Mouse (Mus musculus): ENCODE data around the gene Hsd17b2. TPM values are rescaled to one million over a fixed set of nuclear protein-coding genes. Genes with fewer than 3 reads are reported as not detected.
A peak's percentile ranks its signal among the peaks of the same experiment; 100 is the strongest.

Hsd17b2 gene
- total and polyA plus RNA-seq, 2 experiments from 2014 or later = 1.1 TPM; not detected in 1

- Histone ChIP-seq H3K27me3 (ENCODE audit: insufficient read depth, low read length) (no peaks in the 10 kb centered on the region), H3K4me3 (ENCODE audit: low read length) (no peak overlapping the region), H3K9ac (replicated peaks; ENCODE audit: low read length) (no peak overlapping the region), H3K27ac (no peak overlapping the region), H3K9me3 (ENCODE audit: low read length) (no peaks in the 10 kb centered on the region), H3K4me1 (ENCODE audit: insufficient read depth, low read length) (peaks cover 5% of the 10 kb centered on the region; the same call in 1 of the 2 replicates), H3K4me2 (ENCODE audit: low read depth, low read length) (no peak overlapping the region), H3K36me3 (ENCODE audit: insufficient read depth, low read length) (no peaks in the 10 kb centered on the region)
- ATAC-seq = no peak
- WGBS = 52% methylated on average over 10 of the region's 10 CpGs
- DNase-seq (ENCODE audit: low spot score) = peak; percentile 20
- no peak for TF ChIP-seq CTCF (IDR thresholded peaks at IDR 0.05; ENCODE audit: low read depth)
These were observed 997 bp downstream of the Hsd17b2 start for GRCm38 (mm10) chr8:117702701-117703100.

GRCm38 (mm10) chr8:117706141-117706540 lies 4.4 kb downstream of the Hsd17b2 start:
- peaks cover 5% of the 10 kb centered on the region; the same call in 1 of the 2 replicates for H3K4me1 ChIP-seq (ENCODE audit: insufficient read depth, low read length)
- H3K4me3 ChIP-seq (ENCODE audit: low read length) = no peak overlapping the region
- H3K9ac ChIP-seq (replicated peaks; ENCODE audit: low read length) = no peak overlapping the region
- no peaks in the 10 kb centered on the region for H3K27me3 ChIP-seq (ENCODE audit: insufficient read depth, low read length)
- no peaks in the 10 kb centered on the region for H3K9me3 ChIP-seq (ENCODE audit: low read length)
- H3K36me3 ChIP-seq (ENCODE audit: insufficient read depth, low read length) = no peaks in the 10 kb centered on the region
- TF ChIP-seq CTCF (IDR thresholded peaks at IDR 0.05; ENCODE audit: low read depth) = no peak
- H3K27ac ChIP-seq = no peak overlapping the region
- no peak for ATAC-seq
- 89% methylated on average over 4 of the region's 4 CpGs for WGBS
- no peak for DNase-seq (ENCODE audit: low spot score)
- no peak overlapping the region for H3K4me2 ChIP-seq (ENCODE audit: low read depth, low read length)

- H3K36me3 ChIP-seq (ENCODE audit: insufficient read depth, low read length) = no peaks in the 10 kb centered on the region
- WGBS = 15% methylated on average over 5 of the region's 5 CpGs
These were observed 10.5 kb downstream of the Hsd17b2 start for GRCm38 (mm10) chr8:117712226-117712625.

GRCm38 (mm10) chr8:117714604-117715003 lies 12.9 kb downstream of the Hsd17b2 start:
- ATAC-seq (no peak), DNase-seq (ENCODE audit: low spot score) (no peak)
- no peaks in the 10 kb centered on the region for H3K27me3 ChIP-seq (ENCODE audit: insufficient read depth, low read length)
- no peak overlapping the region for H3K27ac ChIP-seq
- H3K9me3 ChIP-seq (ENCODE audit: low read length) = no peaks in the 10 kb centered on the region
- no peak overlapping the region for H3K4me2 ChIP-seq (ENCODE audit: low read depth, low read length)
- no peaks in the 10 kb centered on the region for H3K36me3 ChIP-seq (ENCODE audit: insufficient read depth, low read length)
- no peaks in the 10 kb centered on the region for H3K4me1 ChIP-seq (ENCODE audit: insufficient read depth, low read length)
- H3K4me3 ChIP-seq (ENCODE audit: low read length) = no peak overlapping the region
- TF ChIP-seq CTCF (IDR thresholded peaks at IDR 0.05; ENCODE audit: low read depth) = no peak
- H3K9ac ChIP-seq (replicated peaks; ENCODE audit: low read length) = no peak overlapping the region
- 85% methylated on average over 5 of the region's 5 CpGs for WGBS

More at GRCm38 (mm10) chr8:117712226-117712625, 10.5 kb downstream of the Hsd17b2 start:
- no peaks in the 10 kb centered on the region for H3K4me1 ChIP-seq (ENCODE audit: insufficient read depth, low read length)
- no peaks in the 10 kb centered on the region for H3K27me3 ChIP-seq (ENCODE audit: insufficient read depth, low read length)
- no peaks in the 10 kb centered on the region for H3K9me3 ChIP-seq (ENCODE audit: low read length)
- no peak for TF ChIP-seq CTCF (IDR thresholded peaks at IDR 0.05; ENCODE audit: low read depth)
- no peak for DNase-seq (ENCODE audit: low spot score)
- no peak overlapping the region for H3K9ac ChIP-seq (replicated peaks; ENCODE audit: low read length)
- no peak overlapping the region for H3K27ac ChIP-seq
- H3K4me2 ChIP-seq (ENCODE audit: low read depth, low read length) = no peak overlapping the region
- ATAC-seq = no peak
- H3K4me3 ChIP-seq (ENCODE audit: low read length) = no peak overlapping the region

- 73% methylated on average over 5 of the region's 5 CpGs for WGBS
- Histone ChIP-seq H3K9ac (replicated peaks; ENCODE audit: low read length) (no peak overlapping the region), H3K9me3 (ENCODE audit: low read length) (no peaks in the 10 kb centered on the region)
These were observed 14.2 kb downstream of the Hsd17b2 start for GRCm38 (mm10) chr8:117715896-117716295.

GRCm38 (mm10) chr8:117718152-117718860 lies 16.6 kb downstream of the Hsd17b2 start:
- Histone ChIP-seq H3K9ac (replicated peaks; ENCODE audit: low read length) (no peak overlapping the region), H3K4me1 (ENCODE audit: insufficient read depth, low read length) (no peaks in the 10 kb centered on the region), H3K27me3 (ENCODE audit: insufficient read depth, low read length) (no peaks in the 10 kb centered on the region), H3K4me3 (ENCODE audit: low read length) (no peak overlapping the region), H3K4me2 (ENCODE audit: low read depth, low read length) (no peak overlapping the region), H3K27ac (no peak overlapping the region), H3K36me3 (ENCODE audit: insufficient read depth, low read length) (no peaks in the 10 kb centered on the region), H3K9me3 (ENCODE audit: low read length) (no peaks in the 10 kb centered on the region)
- DNase-seq (ENCODE audit: low spot score) (no peak), ATAC-seq (no peak)
- WGBS = 75% methylated on average over 14 of the region's 14 CpGs
- TF ChIP-seq CTCF (IDR thresholded peaks at IDR 0.05; ENCODE audit: low read depth) = no peak

More at GRCm38 (mm10) chr8:117715896-117716295, 14.2 kb downstream of the Hsd17b2 start:
- no peak for TF ChIP-seq CTCF (IDR thresholded peaks at IDR 0.05; ENCODE audit: low read depth)
- no peak for ATAC-seq
- Histone ChIP-seq H3K4me2 (ENCODE audit: low read depth, low read length) (no peak overlapping the region), H3K4me1 (ENCODE audit: insufficient read depth, low read length) (no peaks in the 10 kb centered on the region), H3K4me3 (ENCODE audit: low read length) (no peak overlapping the region), H3K36me3 (ENCODE audit: insufficient read depth, low read length) (no peaks in the 10 kb centered on the region), H3K27ac (no peak overlapping the region), H3K27me3 (ENCODE audit: insufficient read depth, low read length) (no peaks in the 10 kb centered on the region)
- DNase-seq (ENCODE audit: low spot score) = no peak

DNA sequence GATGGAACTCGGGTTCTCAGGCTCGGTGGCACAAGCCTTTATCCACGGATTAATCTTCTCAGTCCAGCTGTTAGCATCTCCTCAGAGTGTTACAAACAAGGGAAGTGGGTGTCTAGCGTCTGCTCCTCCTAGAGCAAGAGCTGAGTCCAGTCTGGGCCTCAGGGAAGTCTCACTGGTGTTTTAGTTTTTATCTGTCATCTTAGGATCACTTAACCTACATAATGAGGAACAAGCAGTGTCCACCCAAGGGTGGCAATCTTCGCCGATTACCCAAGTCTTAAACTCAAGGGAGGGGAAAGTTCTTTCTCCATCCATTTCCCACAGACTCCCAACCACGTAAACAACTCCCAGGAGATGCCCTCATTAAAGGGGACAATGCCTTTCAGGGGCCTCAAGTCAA lies 24.8 kb downstream of the Hsd17b2 start:
- no peak for ATAC-seq
- no peak for TF ChIP-seq CTCF (IDR thresholded peaks at IDR 0.05; ENCODE audit: low read depth)
- no peak overlapping the region for H3K4me2 ChIP-seq (ENCODE audit: low read depth, low read length)
- no peak for DNase-seq (ENCODE audit: low spot score)
- no peaks in the 10 kb centered on the region for H3K27me3 ChIP-seq (ENCODE audit: insufficient read depth, low read length)
- H3K4me3 ChIP-seq (ENCODE audit: low read length) = no peak overlapping the region
- no peaks in the 10 kb centered on the region for H3K9me3 ChIP-seq (ENCODE audit: low read length)
- no peaks in the 10 kb centered on the region for H3K36me3 ChIP-seq (ENCODE audit: insufficient read depth, low read length)
- H3K9ac ChIP-seq (replicated peaks; ENCODE audit: low read length) = no peak overlapping the region
- 67% methylated on average over 7 of the region's 7 CpGs for whole genome bisulfite sequencing
- H3K4me1 ChIP-seq (ENCODE audit: insufficient read depth, low read length) = no peaks in the 10 kb centered on the region
- no peak overlapping the region for H3K27ac ChIP-seq
